Mouse (Mus musculus): ENCODE results near the gene Xrcc2. TPM values are rescaled to one million over a fixed set of nuclear protein-coding genes. Genes with fewer than 3 reads are reported as not detected.

The Xrcc2 gene
- total RNA-seq, 1 experiment from 2014 or later = 14.1 TPM

Other genes with a start within 250 kb of the Xrcc2 start
- 48.5 and 73.4 TPM in 2 replicates for gene Kmt2c, start 207.0 kb downstream of the Xrcc2 start, total RNA-seq (2017)
- not detected in 2 replicates for gene Cct8l1, start 189.8 kb downstream of the Xrcc2 start, total RNA-seq (2017)
- gene Actr3b, start 54.2 kb upstream of the Xrcc2 start, total RNA-seq (2017) = 0.44 TPM in 1 of 2 replicates, not detected in the other
- not detected in 2 replicates for gene Gm21663, start 236.6 kb upstream of the Xrcc2 start, total RNA-seq (2017)
- gene Gm21671, start 248.6 kb upstream of the Xrcc2 start, total RNA-seq (2017) = not detected in 2 replicates

Measured in hematopoietic stem cell, adult 5-6 weeks (primary cell).